Mouse (Mus musculus) stomach, postnatal 0 days (tissue): ENCODE measurements around the gene Gnat2. TPM values are rescaled to one million over a fixed set of nuclear protein-coding genes. Genes with fewer than 3 reads are reported as not detected.
A peak's percentile ranks its signal among the peaks of the same experiment; 100 is the strongest.

Experiments used
- ATAC-seq: fragments of 200-750 bp; cut with Nextera tagmentation; 2 replicates; pipeline ENCODE4 v1.8.0; 2017; ENCODE audit not compliant: low FRiP score, low TSS enrichment
- DNase-seq: peaks from one replicate; pipeline ENCODE4 v3.0.0-alpha.2; 2016; ENCODE audit warnings: low spot score
- H3K27ac ChIP-seq: fragments of 300-500 bp; sonication (generic); replicated peaks from 2 replicates; pipeline ENCODE4 v1.5.1; 2014; ENCODE audit warnings: mild to moderate bottlenecking, control low read depth
- H3K27me3 ChIP-seq: fragments of 300-500 bp; sonication (generic); 2 replicates; pipeline ENCODE4 v1.6.1; 2014; ENCODE audit warnings: low read length; ENCODE audit not compliant: control insufficient read depth, insufficient read depth
- H3K36me3 ChIP-seq: fragments of 300-500 bp; sonication (generic); 2 replicates; pipeline ENCODE4 v1.6.1; 2014; ENCODE audit warnings: low read length, mixed read lengths; ENCODE audit not compliant: control insufficient read depth, insufficient read depth
- H3K4me1 ChIP-seq: fragments of 300-500 bp; sonication (generic); replicated peaks from 2 replicates; pipeline ENCODE4 v1.6.1; 2014; ENCODE audit warnings: antibody characterized with exemption; ENCODE audit not compliant: control insufficient read depth, insufficient read depth
- H3K4me2 ChIP-seq: fragments of 300-500 bp; sonication (generic); replicated peaks from 2 replicates; pipeline ENCODE4 v1.6.1; 2014; ENCODE audit warnings: low read depth, mild to moderate bottlenecking, control low read depth, moderate library complexity
- H3K4me3 ChIP-seq: fragments of 300-500 bp; sonication (generic); 2 replicates; pipeline ENCODE4 v1.5.1; 2014; ENCODE audit warnings: low read depth, low read length, control low read depth
- H3K9ac ChIP-seq: fragments of 300-500 bp; sonication (generic); 2 replicates; pipeline ENCODE4 v1.6.1; 2014; ENCODE audit warnings: mild to moderate bottlenecking, low read length, control low read depth, mixed read lengths
- H3K9me3 ChIP-seq: fragments of 300-500 bp; sonication (generic); 2 replicates; pipeline ENCODE4 v1.6.1; 2016; ENCODE audit warnings: low read length; ENCODE audit not compliant: control insufficient read depth
- CTCF ChIP-seq: IDR thresholded peaks from 2 replicates; pipeline ENCODE4 v1.5.1; 2016; ENCODE audit warnings: antibody characterized with exemption, low read depth, mild to moderate bottlenecking, moderate library complexity
- EP300 ChIP-seq: optimal IDR thresholded peaks from 2 replicates; pipeline ENCODE3; 2016; ENCODE audit warnings: antibody characterized with exemption
- WGBS: fragments of 180-500 bp; shearing (Covaris S2); extraction: QIAGEN DNeasy Blood & Tissue Kit; methylation state at CpG from one replicate; pipeline ENCODE4 v1.1.7; 2014; 5-methylcytosine and 5-hydroxymethylcytosine counted together
- polyA plus RNA-seq: library from polyadenylated mRNA; unstranded; fragments of >200 nt; fragmentation: Nextera tagmentation; extraction: Ambion mirVana; gene quantifications from 2 replicates; pipeline ENCODE4 v1.2.1, GENCODE M21; 2015

Gnat2 gene
- 0.59 and 0.71 TPM in 2 replicates for polyA plus RNA-seq

GRCm38 (mm10) chr3:108092536-108093115 is at the start of gene Gnat2:
Gene Gnat2, plus strand, starts transcription at chr3:108092789.
- no peak for TF ChIP-seq CTCF
- 78% methylated on average over 15 of the region's 15 CpGs for WGBS
- Histone ChIP-seq H3K27me3 (no peaks in the 10 kb centered on the region), H3K9ac (no peak within 1 kb of the TSS), H3K36me3 (no peaks in the 10 kb centered on the region), H3K9me3 (no peaks in the 10 kb centered on the region), H3K4me2 (no peak within 1 kb of the TSS), H3K4me1 (no peaks in the 10 kb centered on the region), H3K4me3 (no peak within 1 kb of the TSS), H3K27ac (no peak within 1 kb of the TSS)
- DNase-seq = no peak
- ATAC-seq = no peak

- Histone ChIP-seq H3K27ac (peak within 1 kb of the TSS; percentile 77), H3K36me3 (no peaks in the 10 kb centered on the region), H3K9me3 (no peaks in the 10 kb centered on the region), H3K4me2 (peak within 1 kb of the TSS; percentile 63), H3K9ac (peak within 1 kb of the TSS; percentile 59), H3K27me3 (no peaks in the 10 kb centered on the region), H3K4me3 (peak within 1 kb of the TSS; percentile 41), H3K4me1 (peaks cover 6% of the 10 kb centered on the region; the same call in 1 of the 2 replicates)
- WGBS = 3% methylated on average over 26 of the region's 29 CpGs
- peak; percentile 97 for ATAC-seq
- TF ChIP-seq CTCF = peak; percentile 49
- no peak for TF ChIP-seq EP300
- peak; percentile 93 for DNase-seq
Observed at GRCm38 (mm10) chr3:108044394-108045140, 48.0 kb upstream of the Gnat2 start, which contains the start of gene Gstm4. Gene Gstm4, minus strand, starts transcription at chr3:108044894.

DNA sequence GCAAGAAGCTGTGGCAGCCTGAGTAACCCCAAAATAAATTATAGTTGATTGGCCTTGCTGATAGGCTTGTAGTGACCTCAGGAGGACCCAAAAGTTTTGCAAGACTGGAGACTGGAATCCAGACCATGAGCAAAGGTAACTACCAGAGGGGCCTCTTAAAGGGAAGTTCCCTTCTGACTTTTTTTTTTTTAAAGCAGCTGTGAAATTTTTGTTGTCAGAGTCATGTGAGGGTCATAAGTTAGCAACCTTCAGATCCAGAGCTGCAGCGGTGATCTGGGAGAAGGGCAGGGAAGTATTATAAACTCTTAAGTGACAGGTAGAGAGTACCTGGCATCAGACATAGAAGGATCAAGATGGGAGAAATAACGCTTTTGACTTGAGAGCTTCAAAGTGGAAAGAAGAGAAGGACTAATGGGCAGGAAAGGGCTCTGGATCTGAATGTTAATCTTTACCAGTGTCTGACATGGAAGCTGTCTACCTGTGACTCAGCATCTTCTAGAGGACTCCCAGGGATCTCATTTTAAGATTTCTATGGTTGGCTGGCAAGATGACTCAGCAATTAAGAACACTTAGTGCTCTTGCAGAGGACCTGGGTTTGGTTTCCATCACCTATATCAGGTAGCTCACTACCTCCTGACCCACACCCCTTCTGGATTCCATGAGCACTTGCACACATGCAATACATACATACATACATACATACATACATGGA is 45.5 kb upstream of the Gnat2 start:
- H3K9ac ChIP-seq = no peak overlapping the region
- no peak overlapping the region for H3K27ac ChIP-seq
- TF ChIP-seq CTCF (no peak), EP300 (no peak)
- H3K4me1 ChIP-seq = peaks cover 6% of the 10 kb centered on the region; the same call in 1 of the 2 replicates
- WGBS = 65% methylated on average over 2 of the region's 2 CpGs
- no peak overlapping the region for H3K4me2 ChIP-seq
- no peaks in the 10 kb centered on the region for H3K9me3 ChIP-seq
- H3K27me3 ChIP-seq = no peaks in the 10 kb centered on the region
- no peaks in the 10 kb centered on the region for H3K36me3 ChIP-seq
- ATAC-seq = no peak
- H3K4me3 ChIP-seq = no peak overlapping the region
- no peak for DNase-seq

DNA sequence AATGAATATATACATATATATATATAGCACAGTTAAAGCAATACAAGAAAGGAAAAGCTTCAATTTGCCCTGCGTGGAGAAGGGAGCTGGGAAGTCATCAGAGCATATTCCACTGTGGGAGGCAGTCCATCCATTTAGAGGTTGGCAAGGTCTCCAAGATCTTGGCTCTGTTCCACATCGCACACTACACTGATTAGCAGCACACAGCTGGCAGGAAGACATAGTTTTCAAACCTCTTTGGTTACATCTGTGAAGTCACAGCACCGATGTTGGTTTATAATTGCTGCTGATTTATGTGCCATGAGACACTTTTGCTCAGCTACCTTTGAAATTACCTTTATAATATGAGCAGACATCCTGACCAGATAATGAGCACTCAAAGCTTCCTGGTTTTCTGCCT is 44.3 kb upstream of the Gnat2 start:
- 28% methylated on average over 3 of the region's 3 CpGs for WGBS
- TF ChIP-seq EP300 (no peak), CTCF (no peak)
- no peak for ATAC-seq

DNA sequence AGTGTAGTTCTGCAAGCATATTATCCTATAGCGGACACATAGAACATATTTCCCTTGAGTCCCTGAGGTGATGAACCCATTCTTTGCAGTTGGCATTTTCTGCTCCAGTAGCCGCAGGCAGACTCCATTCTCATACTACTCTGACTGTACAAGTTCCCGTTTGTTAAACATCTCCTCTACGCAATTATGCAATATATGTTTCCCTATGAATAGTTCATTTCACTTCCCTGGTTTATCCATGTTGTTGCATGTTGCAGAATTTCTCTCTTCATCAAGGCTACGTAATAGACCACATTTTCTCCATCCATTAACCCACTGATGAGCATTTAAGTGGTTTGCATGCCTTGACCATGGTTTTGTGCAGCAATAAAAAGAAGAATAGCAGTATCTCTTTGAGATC is 42.1 kb upstream of the Gnat2 start:
- no peak overlapping the region for H3K4me2 ChIP-seq
- H3K4me3 ChIP-seq = no peak overlapping the region
- 93% methylated on average over 5 of the region's 5 CpGs for WGBS
- H3K9ac ChIP-seq = no peak overlapping the region
- H3K36me3 ChIP-seq = no peaks in the 10 kb centered on the region
- H3K27me3 ChIP-seq = no peaks in the 10 kb centered on the region
- no peaks in the 10 kb centered on the region for H3K9me3 ChIP-seq
- DNase-seq = no peak
- ATAC-seq = no peak
- no peaks in the 10 kb centered on the region for H3K4me1 ChIP-seq
- TF ChIP-seq CTCF = no peak
- TF ChIP-seq EP300 = no peak
- H3K27ac ChIP-seq = no peak overlapping the region

More for the DNA sequence above, 44.3 kb upstream of the Gnat2 start:
- Histone ChIP-seq H3K9me3 (no peaks in the 10 kb centered on the region), H3K4me1 (peaks cover 6% of the 10 kb centered on the region; the same call in 1 of the 2 replicates), H3K4me2 (no peak overlapping the region), H3K27me3 (no peaks in the 10 kb centered on the region), H3K4me3 (no peak overlapping the region), H3K27ac (no peak overlapping the region), H3K36me3 (no peaks in the 10 kb centered on the region), H3K9ac (no peak overlapping the region)
- no peak for DNase-seq
